Mouse (Mus musculus) urinary bladder, postnatal 14 days (tissue): ENCODE data around the gene Kcnh1.

Source experiments
- DNase-seq: peaks from one replicate; pipeline ENCODE4 v3.0.0; 2021; ENCODE audit warnings: low spot score

Gene Kcnh1

GRCm38 (mm10) chr1:192531490-192532146 lies 341.0 kb downstream of the Kcnh1 start:
- DNase-seq = no peak

GRCm38 (mm10) chr1:192532212-192532611 lies 341.6 kb downstream of the Kcnh1 start:
- no peak for DNase-seq

- DNase-seq = no peak
These were observed 342.4 kb downstream of the Kcnh1 start for GRCm38 (mm10) chr1:192533016-192533415.

- DNase-seq = no peak
These were observed 345.9 kb downstream of the Kcnh1 start for GRCm38 (mm10) chr1:192536440-192536839.

- DNase-seq = no peak
These were observed 346.6 kb downstream of the Kcnh1 start for GRCm38 (mm10) chr1:192537169-192537568.

- no peak for DNase-seq
These were observed 351.5 kb downstream of the Kcnh1 start for GRCm38 (mm10) chr1:192542093-192542492.

- DNase-seq = no peak
These were observed 353.1 kb downstream of the Kcnh1 start for GRCm38 (mm10) chr1:192543686-192544085.

GRCm38 (mm10) chr1:192544091-192544490 lies 353.5 kb downstream of the Kcnh1 start:
- DNase-seq = no peak

GRCm38 (mm10) chr1:192544901-192545300 lies 354.3 kb downstream of the Kcnh1 start:
- DNase-seq = no peak

- no peak for DNase-seq
These were observed 356.3 kb downstream of the Kcnh1 start for GRCm38 (mm10) chr1:192546843-192547242.

GRCm38 (mm10) chr1:192550561-192550960 lies 360.0 kb downstream of the Kcnh1 start:
- DNase-seq = no peak

- no peak for DNase-seq
These were observed 364.9 kb downstream of the Kcnh1 start for GRCm38 (mm10) chr1:192555516-192555915.

GRCm38 (mm10) chr1:192557978-192558594 lies 367.5 kb downstream of the Kcnh1 start:
- DNase-seq = no peak

GRCm38 (mm10) chr1:192559341-192559740 lies 368.8 kb downstream of the Kcnh1 start:
- DNase-seq = no peak
